Mouse (Mus musculus): Measurements from ENCODE around the gene Rsad2. TPM values are rescaled to one million over a fixed set of nuclear protein-coding genes. Genes with fewer than 3 reads are reported as not detected.

Gene Rsad2
- polyA plus RNA-seq, 1 experiment from 2014 or later: 1.7 TPM

DNA sequence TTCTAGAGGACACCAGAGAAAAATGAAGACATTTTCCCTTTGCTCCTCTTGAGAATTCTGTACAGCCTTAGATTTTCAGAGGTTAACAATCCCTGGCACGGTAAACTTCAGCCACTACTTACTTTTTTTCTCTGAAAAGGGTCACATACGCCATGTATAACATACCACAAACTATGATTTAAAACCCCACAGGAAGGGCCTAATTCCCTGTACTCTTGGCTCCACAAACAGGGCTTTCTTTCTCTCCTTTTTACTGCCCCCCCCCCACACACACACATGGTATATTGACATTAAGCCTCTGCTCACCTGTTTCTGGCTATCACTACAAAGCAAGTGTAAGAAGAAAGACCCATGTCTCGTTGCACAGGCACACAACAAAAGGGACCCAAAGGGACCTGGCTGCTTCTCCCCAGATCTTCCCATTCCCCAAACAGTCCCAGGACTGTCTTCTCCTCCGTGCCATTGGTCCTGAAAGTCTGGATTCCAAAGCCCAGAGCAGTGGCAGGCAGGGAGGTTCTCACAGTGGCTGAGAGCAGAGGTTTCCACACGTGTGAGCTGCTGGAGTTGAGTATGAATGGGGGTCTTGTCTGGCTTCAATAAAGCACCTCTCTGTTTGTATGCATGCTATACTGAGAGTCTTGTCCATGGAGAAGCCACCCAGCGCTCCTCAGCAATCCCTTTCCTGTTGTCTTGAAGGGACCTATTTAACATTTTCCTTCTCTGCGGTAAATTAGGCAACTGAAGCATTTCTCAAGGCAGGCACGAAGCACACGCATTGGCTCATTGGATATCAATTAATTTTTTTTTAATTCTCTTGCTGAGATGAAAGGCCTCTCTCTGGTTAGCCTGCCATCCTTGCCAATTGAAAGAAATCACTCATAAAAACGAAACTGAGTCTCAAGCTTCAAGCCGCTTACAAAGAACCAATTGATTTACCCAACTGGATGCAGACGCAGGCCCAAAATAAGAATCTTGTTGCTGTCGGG, 61.5 kb downstream of the Rsad2 start:
- Histone ChIP-seq H3K27ac (replicated peaks in 1 of 2; ENCODE audit: control insufficient read depth in 1 of 2, insufficient read depth in 1 of 2, low read depth in 2 of 2, low read length in 2 of 2) (no peak overlapping the region), H3K36me3 (ENCODE audit: control insufficient read depth, insufficient read depth, low read length) (no peaks in the 10 kb centered on the region), H3K4me3 (ENCODE audit: control insufficient read depth in 1 of 2, insufficient read depth in 1 of 2, low read depth in 1 of 2, low read length in 2 of 2) (no peak overlapping the region), H3K4me2 (ENCODE audit: low read length) (no peak overlapping the region), H3K4me1 (ENCODE audit: control insufficient read depth in 2 of 2, insufficient read depth in 2 of 2, low read length in 2 of 2) (no peaks in the 10 kb centered on the region), H3K9me3 (ENCODE audit: control insufficient read depth, low read length) (no peaks in the 10 kb centered on the region), H3K27me3 (ENCODE audit: control insufficient read depth, insufficient read depth, low read length) (no peaks in the 10 kb centered on the region), H3K9ac (ENCODE audit: low read length) (no peak overlapping the region)
- ATAC-seq (ENCODE audit: insufficient number of reproducible peaks, insufficient read depth, low FRiP score, low read depth): no peak
- 79% methylated on average over 13 of the region's 13 CpGs for WGBS

DNA sequence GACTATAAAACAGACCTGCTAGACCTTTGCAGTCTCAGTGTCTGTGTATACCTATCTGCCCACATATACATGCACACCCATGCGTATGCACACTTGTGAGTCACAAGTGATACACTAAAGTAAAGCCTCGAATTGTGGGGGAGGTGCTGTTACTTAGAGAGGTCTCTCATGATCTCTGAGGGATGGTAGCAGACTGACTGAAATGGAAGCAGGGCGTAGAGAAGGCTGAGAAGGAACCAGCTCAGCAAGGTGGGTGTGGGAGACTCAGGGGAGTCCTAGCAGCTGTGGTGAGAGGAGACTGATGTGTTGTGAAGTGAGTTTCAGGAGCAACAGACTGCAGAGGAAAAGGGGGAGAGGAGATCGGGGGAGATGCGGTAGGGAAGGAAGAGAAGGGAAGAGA, 63.0 kb downstream of the Rsad2 start:
- Histone ChIP-seq H3K4me3 (ENCODE audit: control insufficient read depth in 1 of 2, insufficient read depth in 1 of 2, low read depth in 1 of 2, low read length in 2 of 2) (no peak overlapping the region), H3K36me3 (ENCODE audit: control insufficient read depth, insufficient read depth, low read length) (no peaks in the 10 kb centered on the region), H3K27me3 (ENCODE audit: control insufficient read depth, insufficient read depth, low read length) (no peaks in the 10 kb centered on the region), H3K27ac (replicated peaks in 1 of 2; ENCODE audit: control insufficient read depth in 1 of 2, insufficient read depth in 1 of 2, low read depth in 2 of 2, low read length in 2 of 2) (no peak overlapping the region), H3K4me1 (ENCODE audit: control insufficient read depth in 2 of 2, insufficient read depth in 2 of 2, low read length in 2 of 2) (no peaks in the 10 kb centered on the region), H3K9me3 (ENCODE audit: control insufficient read depth, low read length) (no peaks in the 10 kb centered on the region), H3K4me2 (ENCODE audit: low read length) (no peak overlapping the region), H3K9ac (ENCODE audit: low read length) (no peak overlapping the region)
- 71% methylated on average over 5 of the region's 5 CpGs for WGBS
- no peak for ATAC-seq (ENCODE audit: insufficient number of reproducible peaks, insufficient read depth, low FRiP score, low read depth)

Small RNA genes within 50 kb of the gene (microRNA-seq; reads per million reads assigned to microRNA genes)
- 2.2 reads per million for gene Mir6538

Other genes with a start within 250 kb of the Rsad2 start
- 7.8 and 11.5 TPM in 2 replicates for gene Rnf144a, start 41.2 kb downstream of the Rsad2 start, polyA plus RNA-seq (2014; fragmentation: Nextera tagmentation; extraction: Ambion mirVana)
- 3.0 and 3.8 TPM in 2 replicates for gene Cmpk2, start 12.8 kb upstream of the Rsad2 start, polyA plus RNA-seq (2014; fragmentation: Nextera tagmentation; extraction: Ambion mirVana)

Measured in heart, embryonic 14.5 days (tissue).